Mouse (Mus musculus): ENCODE measurements around the gene Slc25a19. TPM values are rescaled to one million over a fixed set of nuclear protein-coding genes. Genes with fewer than 3 reads are reported as not detected.

Slc25a19 gene
- polyA plus RNA-seq, 1 experiment from 2014 or later, result 23.0 TPM

DNA sequence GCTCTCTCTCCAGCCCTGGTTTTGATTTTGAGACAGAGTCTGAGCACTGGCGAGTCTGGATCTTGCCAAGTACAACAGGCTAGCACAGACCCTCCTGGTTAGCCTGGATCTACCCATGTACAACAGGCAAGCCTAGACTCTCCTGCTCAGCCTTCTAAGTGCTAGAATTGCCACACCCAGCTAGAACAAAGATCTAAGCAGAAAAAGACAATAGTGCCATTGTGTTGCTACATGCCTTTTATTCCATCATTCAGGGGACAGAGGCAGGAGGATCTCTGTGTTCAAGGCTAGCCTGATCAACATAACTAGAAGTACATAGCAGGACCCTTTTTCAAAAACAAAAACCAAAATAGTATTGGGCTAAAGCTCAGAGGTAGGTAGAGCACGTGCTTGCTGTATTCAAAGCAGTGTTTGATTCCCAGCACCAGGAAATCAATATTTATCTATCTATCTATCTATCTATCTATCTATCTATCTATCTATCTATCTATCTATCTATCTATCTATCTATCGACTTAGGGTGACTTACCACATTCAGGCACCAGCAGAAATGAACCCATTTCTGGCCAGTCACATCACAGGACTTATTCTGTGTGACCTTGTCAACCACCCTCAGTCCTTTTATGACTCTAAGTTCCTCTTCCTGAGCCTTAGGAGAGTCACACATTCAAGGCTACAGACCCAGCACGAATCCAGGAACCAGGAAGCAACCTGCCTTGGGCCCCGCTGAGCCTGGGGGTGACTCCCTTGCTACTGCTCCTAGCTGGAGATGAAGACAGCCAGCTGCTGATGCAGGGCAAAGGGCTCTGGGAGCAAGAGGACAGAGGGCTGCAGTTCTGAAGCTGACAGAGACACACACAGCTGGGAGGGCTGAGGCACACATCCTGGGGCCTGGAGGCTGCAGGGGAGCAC is 10.7 kb upstream of the Slc25a19 start:
- WGBS, result 79% methylated on average over 5 of the region's 5 CpGs
- Histone ChIP-seq H3K9me3 (ENCODE audit: control insufficient read depth, low read length) (no peaks in the 10 kb centered on the region), H3K27me3 (ENCODE audit: control insufficient read depth, insufficient read depth, low read length) (no peaks in the 10 kb centered on the region), H3K9ac (ENCODE audit: low read length) (no peak overlapping the region), H3K4me2 (ENCODE audit: low read depth) (no peak overlapping the region), H3K27ac (ENCODE audit: low read depth, low read length) (no peak overlapping the region), H3K4me3 (ENCODE audit: low read depth, low read length) (no peak overlapping the region), H3K4me1 (ENCODE audit: control insufficient read depth, insufficient read depth, low read length) (no peaks in the 10 kb centered on the region), H3K36me3 (ENCODE audit: control insufficient read depth, insufficient read depth, low read length) (no peaks in the 10 kb centered on the region)
- ATAC-seq (ENCODE audit: insufficient read depth, low FRiP score, low TSS enrichment), result no peak
- no peak for DNase-seq (ENCODE audit: low spot score)

- Histone ChIP-seq H3K9me3 (ENCODE audit: control insufficient read depth, low read length) (no peaks in the 10 kb centered on the region), H3K4me1 (ENCODE audit: control insufficient read depth, insufficient read depth, low read length) (no peaks in the 10 kb centered on the region), H3K36me3 (ENCODE audit: control insufficient read depth, insufficient read depth, low read length) (no peaks in the 10 kb centered on the region), H3K27me3 (ENCODE audit: control insufficient read depth, insufficient read depth, low read length) (no peaks in the 10 kb centered on the region), H3K4me3 (ENCODE audit: low read depth, low read length) (no peak overlapping the region), H3K9ac (ENCODE audit: low read length) (no peak overlapping the region), H3K27ac (ENCODE audit: low read depth, low read length) (no peak overlapping the region), H3K4me2 (ENCODE audit: low read depth) (no peak overlapping the region)
- WGBS, result 80% methylated on average over 3 of the region's 3 CpGs
- ATAC-seq (ENCODE audit: insufficient read depth, low FRiP score, low TSS enrichment), result no peak
- no peak for DNase-seq (ENCODE audit: low spot score)
These were observed 8.9 kb upstream of the Slc25a19 start for GRCm38 (mm10) chr11:115636960-115637359.

- no peaks in the 10 kb centered on the region for H3K4me1 ChIP-seq (ENCODE audit: control insufficient read depth, insufficient read depth, low read length)
- H3K4me2 ChIP-seq (ENCODE audit: low read depth), result no peak overlapping the region
- no peaks in the 10 kb centered on the region for H3K36me3 ChIP-seq (ENCODE audit: control insufficient read depth, insufficient read depth, low read length)
- no peak overlapping the region for H3K9ac ChIP-seq (ENCODE audit: low read length)
- no peak for DNase-seq (ENCODE audit: low spot score)
- no peak overlapping the region for H3K4me3 ChIP-seq (ENCODE audit: low read depth, low read length)
- H3K27me3 ChIP-seq (ENCODE audit: control insufficient read depth, insufficient read depth, low read length), result no peaks in the 10 kb centered on the region
- H3K27ac ChIP-seq (ENCODE audit: low read depth, low read length), result no peak overlapping the region
- no peak for ATAC-seq (ENCODE audit: insufficient read depth, low FRiP score, low TSS enrichment)
- H3K9me3 ChIP-seq (ENCODE audit: control insufficient read depth, low read length), result no peaks in the 10 kb centered on the region
- WGBS, result 70% methylated on average over 8 of the region's 8 CpGs
These were observed 7.4 kb upstream of the Slc25a19 start for GRCm38 (mm10) chr11:115635484-115635883.

GRCm38 (mm10) chr11:115635041-115635440 is 6.9 kb upstream of the Slc25a19 start:
- ATAC-seq (ENCODE audit: insufficient read depth, low FRiP score, low TSS enrichment) (no peak), DNase-seq (ENCODE audit: low spot score) (no peak)
- H3K27ac ChIP-seq (ENCODE audit: low read depth, low read length), result no peak overlapping the region
- H3K9ac ChIP-seq (ENCODE audit: low read length), result no peak overlapping the region
- no peak overlapping the region for H3K4me2 ChIP-seq (ENCODE audit: low read depth)
- H3K36me3 ChIP-seq (ENCODE audit: control insufficient read depth, insufficient read depth, low read length), result no peaks in the 10 kb centered on the region
- H3K4me3 ChIP-seq (ENCODE audit: low read depth, low read length), result no peak overlapping the region
- no peaks in the 10 kb centered on the region for H3K27me3 ChIP-seq (ENCODE audit: control insufficient read depth, insufficient read depth, low read length)
- H3K9me3 ChIP-seq (ENCODE audit: control insufficient read depth, low read length), result no peaks in the 10 kb centered on the region
- 86% methylated on average over 8 of the region's 8 CpGs for WGBS
- no peaks in the 10 kb centered on the region for H3K4me1 ChIP-seq (ENCODE audit: control insufficient read depth, insufficient read depth, low read length)

- H3K36me3 ChIP-seq (ENCODE audit: control insufficient read depth, insufficient read depth, low read length), result no peaks in the 10 kb centered on the region
- no peaks in the 10 kb centered on the region for H3K4me1 ChIP-seq (ENCODE audit: control insufficient read depth, insufficient read depth, low read length)
- WGBS, result 73% methylated on average over 4 of the region's 4 CpGs
- ATAC-seq (ENCODE audit: insufficient read depth, low FRiP score, low TSS enrichment) (no peak), DNase-seq (ENCODE audit: low spot score) (peak; percentile 45)
- H3K4me2 ChIP-seq (ENCODE audit: low read depth), result no peak overlapping the region
- no peaks in the 10 kb centered on the region for H3K9me3 ChIP-seq (ENCODE audit: control insufficient read depth, low read length)
- no peak overlapping the region for H3K4me3 ChIP-seq (ENCODE audit: low read depth, low read length)
- no peak overlapping the region for H3K9ac ChIP-seq (ENCODE audit: low read length)
- H3K27me3 ChIP-seq (ENCODE audit: control insufficient read depth, insufficient read depth, low read length), result no peaks in the 10 kb centered on the region
- no peak overlapping the region for H3K27ac ChIP-seq (ENCODE audit: low read depth, low read length)
These were observed 6.0 kb upstream of the Slc25a19 start for GRCm38 (mm10) chr11:115634109-115634508.

- no peak overlapping the region for H3K4me3 ChIP-seq (ENCODE audit: low read depth, low read length)
- ATAC-seq (ENCODE audit: insufficient read depth, low FRiP score, low TSS enrichment) (no peak), DNase-seq (ENCODE audit: low spot score) (no peak)
- no peaks in the 10 kb centered on the region for H3K27me3 ChIP-seq (ENCODE audit: control insufficient read depth, insufficient read depth, low read length)
- H3K4me1 ChIP-seq (ENCODE audit: control insufficient read depth, insufficient read depth, low read length), result no peaks in the 10 kb centered on the region
- no peaks in the 10 kb centered on the region for H3K9me3 ChIP-seq (ENCODE audit: control insufficient read depth, low read length)
- no peak overlapping the region for H3K27ac ChIP-seq (ENCODE audit: low read depth, low read length)
- no peaks in the 10 kb centered on the region for H3K36me3 ChIP-seq (ENCODE audit: control insufficient read depth, insufficient read depth, low read length)
- H3K9ac ChIP-seq (ENCODE audit: low read length), result no peak overlapping the region
- 85% methylated on average over 10 of the region's 10 CpGs for WGBS
- H3K4me2 ChIP-seq (ENCODE audit: low read depth), result no peak overlapping the region
These were observed 4.8 kb upstream of the Slc25a19 start for GRCm38 (mm10) chr11:115632862-115633261.

GRCm38 (mm10) chr11:115632247-115632646 is 4.2 kb upstream of the Slc25a19 start:
- no peak overlapping the region for H3K4me2 ChIP-seq (ENCODE audit: low read depth)
- H3K36me3 ChIP-seq (ENCODE audit: control insufficient read depth, insufficient read depth, low read length), result no peaks in the 10 kb centered on the region
- no peak overlapping the region for H3K4me3 ChIP-seq (ENCODE audit: low read depth, low read length)
- H3K27ac ChIP-seq (ENCODE audit: low read depth, low read length), result no peak overlapping the region
- no peak for ATAC-seq (ENCODE audit: insufficient read depth, low FRiP score, low TSS enrichment)
- 73% methylated on average over 7 of the region's 7 CpGs for WGBS
- no peaks in the 10 kb centered on the region for H3K27me3 ChIP-seq (ENCODE audit: control insufficient read depth, insufficient read depth, low read length)
- no peaks in the 10 kb centered on the region for H3K9me3 ChIP-seq (ENCODE audit: control insufficient read depth, low read length)
- no peak for DNase-seq (ENCODE audit: low spot score)
- 0 out of 2 replicates have a peak, but pooled peaks cover under 1% of the 10 kb centered on the region for H3K4me1 ChIP-seq (ENCODE audit: control insufficient read depth, insufficient read depth, low read length)
- no peak overlapping the region for H3K9ac ChIP-seq (ENCODE audit: low read length)

GRCm38 (mm10) chr11:115631505-115631890 is 3.4 kb upstream of the Slc25a19 start:
- Histone ChIP-seq H3K27ac (ENCODE audit: low read depth, low read length) (no peak overlapping the region), H3K4me3 (ENCODE audit: low read depth, low read length) (no peak overlapping the region), H3K4me1 (ENCODE audit: control insufficient read depth, insufficient read depth, low read length) (0 out of 2 replicates have a peak, but pooled peaks cover 2% of the 10 kb centered on the region), H3K9ac (ENCODE audit: low read length) (no peak overlapping the region), H3K36me3 (ENCODE audit: control insufficient read depth, insufficient read depth, low read length) (no peaks in the 10 kb centered on the region), H3K4me2 (ENCODE audit: low read depth) (no peak overlapping the region), H3K27me3 (ENCODE audit: control insufficient read depth, insufficient read depth, low read length) (no peaks in the 10 kb centered on the region), H3K9me3 (ENCODE audit: control insufficient read depth, low read length) (no peaks in the 10 kb centered on the region)
- WGBS, result 18% methylated on average over 3 of the region's 3 CpGs
- ATAC-seq (ENCODE audit: insufficient read depth, low FRiP score, low TSS enrichment) (no peak), DNase-seq (ENCODE audit: low spot score) (no peak)
